Mouse (Mus musculus) erythroblast, embryonic 14.5 days (primary cell): Measurements from ENCODE around the gene Chaf1b. TPM values are rescaled to one million over a fixed set of nuclear protein-coding genes. Genes with fewer than 3 reads are reported as not detected.

Experiments
- H3K27me3 ChIP-seq: 2 replicates; pipeline ENCODE4 v1.6.1; 2012; ENCODE audit warnings: inconsistent platforms; ENCODE audit not compliant: control insufficient read depth
- H3K36me3 ChIP-seq: 2 replicates; pipeline ENCODE4 v1.6.1; 2012; ENCODE audit warnings: mild to moderate bottlenecking, inconsistent platforms; ENCODE audit not compliant: control insufficient read depth
- H3K4me1 ChIP-seq: 2 replicates; pipeline ENCODE4 v1.6.1; 2012; ENCODE audit warnings: inconsistent platforms; ENCODE audit not compliant: control insufficient read depth
- H3K4me3 ChIP-seq: replicated peaks from 2 replicates; pipeline ENCODE3; 2012; ENCODE audit warnings: moderate library complexity, mild to moderate bottlenecking, inconsistent platforms
- H3K9me3 ChIP-seq: 2 replicates; pipeline ENCODE4 v1.6.1; 2012; ENCODE audit warnings: low read length, inconsistent platforms, mixed read lengths; ENCODE audit not compliant: control insufficient read depth
- GATA1 ChIP-seq: IDR thresholded peaks from 2 replicates; pipeline ENCODE4 v1.6.1; 2012; ENCODE audit warnings: low read length, inconsistent platforms, mixed read lengths
- TAL1 ChIP-seq: IDR thresholded peaks from 3 replicates; pipeline ENCODE4 v1.6.1; 2012; ENCODE audit warnings: low read length, inconsistent platforms, mixed read lengths
- polyA plus RNA-seq: library from polyadenylated mRNA; stranded (reverse); fragments of >175 nt; gene quantifications from 2 replicates; pipeline ENCODE4 v1.2.3, GENCODE M21; 2012

Gene Chaf1b
- polyA plus RNA-seq, 1 experiment, result 19.8 TPM

DNA sequence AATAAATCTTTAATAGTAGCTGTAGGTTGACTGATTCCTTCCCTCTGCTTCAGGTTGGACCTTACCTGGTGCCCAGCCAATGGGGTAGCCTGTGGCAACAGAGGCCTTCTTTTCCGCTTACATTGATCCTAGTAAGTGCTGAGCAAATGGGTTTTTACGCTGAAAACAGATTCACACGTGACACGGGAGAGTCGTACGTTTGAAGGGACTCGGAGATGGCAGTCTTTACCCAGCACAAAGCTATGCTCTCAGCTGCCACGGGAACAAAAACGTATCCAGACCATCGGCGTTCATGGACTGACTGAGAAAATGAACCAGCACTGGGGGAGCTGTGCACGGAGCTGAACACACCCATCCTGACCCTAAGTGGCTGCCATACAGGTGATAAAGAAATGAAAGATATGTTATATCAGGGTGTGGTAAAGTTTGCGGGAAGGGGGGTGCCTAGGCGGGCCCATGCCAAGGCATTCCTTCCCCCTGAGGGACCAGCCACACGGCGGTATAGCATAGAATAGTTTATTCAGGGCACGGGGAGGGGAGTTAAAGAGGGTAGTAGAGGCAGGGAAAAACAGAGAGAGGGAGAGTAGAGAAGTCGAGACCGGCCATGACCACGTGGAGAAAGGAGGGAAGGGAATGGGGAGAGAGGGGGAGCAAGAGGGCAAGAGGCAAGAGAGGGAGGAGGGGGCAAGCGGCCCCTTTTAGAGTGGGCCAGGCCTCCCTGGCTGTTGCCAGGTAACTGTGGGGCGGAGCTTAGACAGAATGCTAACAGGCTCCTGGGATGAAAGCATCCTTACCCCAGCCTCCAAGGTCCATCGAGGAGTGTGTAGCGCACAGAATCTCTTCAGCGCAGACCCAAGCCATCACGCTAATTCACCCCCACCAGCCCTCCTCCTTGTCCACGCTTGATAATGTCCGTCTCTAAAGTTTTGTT, 27.3 kb downstream of the Chaf1b start:
- Histone ChIP-seq H3K9me3 (no peaks in the 10 kb centered on the region), H3K4me3 (no peak overlapping the region), H3K4me1 (peaks cover 8% of the 10 kb centered on the region), H3K36me3 (peaks cover 15% of the 10 kb centered on the region), H3K27me3 (no peaks in the 10 kb centered on the region)
- TF ChIP-seq GATA1 (no peak), TAL1 (no peak)

DNA sequence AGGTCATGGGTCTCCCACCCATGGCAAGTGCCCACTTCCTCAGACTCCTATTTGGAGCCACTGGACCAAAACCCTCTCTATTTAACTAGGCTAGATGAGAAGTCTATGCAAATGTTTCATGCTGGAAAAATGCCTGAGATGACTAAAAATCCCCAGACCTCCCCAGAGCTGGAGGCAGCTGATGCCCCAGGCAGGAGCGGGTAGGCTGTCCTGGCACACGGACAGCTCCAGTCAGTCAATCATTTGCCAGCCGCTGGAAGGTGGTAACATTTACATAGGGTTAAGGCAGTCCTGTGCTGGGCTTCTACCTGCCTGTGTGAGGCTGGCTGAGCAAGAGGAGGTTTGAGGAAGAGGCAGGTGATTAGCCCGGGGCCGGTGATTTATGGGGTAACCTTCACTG, 28.5 kb downstream of the Chaf1b start:
- peaks cover 8% of the 10 kb centered on the region for H3K4me1 ChIP-seq
- no peak overlapping the region for H3K4me3 ChIP-seq
- H3K36me3 ChIP-seq, result peaks cover 3% of the 10 kb centered on the region
- TF ChIP-seq TAL1, result no peak
- TF ChIP-seq GATA1, result no peak
- H3K9me3 ChIP-seq, result no peaks in the 10 kb centered on the region
- H3K27me3 ChIP-seq, result no peaks in the 10 kb centered on the region

DNA sequence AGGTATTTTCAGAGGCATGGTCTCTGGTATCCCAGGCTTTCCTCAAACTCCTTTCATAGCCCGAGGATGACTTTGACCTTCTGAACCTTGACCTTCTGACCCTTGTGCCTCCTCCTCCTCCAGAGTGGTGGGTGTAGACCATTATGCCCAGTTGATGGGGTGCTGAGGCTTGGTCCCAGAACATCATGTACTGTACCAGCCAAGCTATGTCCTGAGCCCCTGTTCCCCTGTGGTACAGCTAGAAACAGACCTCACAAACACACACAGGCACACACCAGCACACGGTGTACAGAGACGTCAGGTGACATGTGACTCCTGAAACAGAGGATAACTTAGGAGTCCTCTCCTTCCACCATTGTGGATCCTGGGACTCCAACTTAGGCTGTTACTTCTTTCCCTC, 29.1 kb downstream of the Chaf1b start:
- no peaks in the 10 kb centered on the region for H3K9me3 ChIP-seq
- TF ChIP-seq TAL1 (no peak), GATA1 (no peak)
- H3K4me3 ChIP-seq, result no peak overlapping the region
- no peaks in the 10 kb centered on the region for H3K36me3 ChIP-seq
- peaks cover 9% of the 10 kb centered on the region for H3K4me1 ChIP-seq
- H3K27me3 ChIP-seq, result no peaks in the 10 kb centered on the region

DNA sequence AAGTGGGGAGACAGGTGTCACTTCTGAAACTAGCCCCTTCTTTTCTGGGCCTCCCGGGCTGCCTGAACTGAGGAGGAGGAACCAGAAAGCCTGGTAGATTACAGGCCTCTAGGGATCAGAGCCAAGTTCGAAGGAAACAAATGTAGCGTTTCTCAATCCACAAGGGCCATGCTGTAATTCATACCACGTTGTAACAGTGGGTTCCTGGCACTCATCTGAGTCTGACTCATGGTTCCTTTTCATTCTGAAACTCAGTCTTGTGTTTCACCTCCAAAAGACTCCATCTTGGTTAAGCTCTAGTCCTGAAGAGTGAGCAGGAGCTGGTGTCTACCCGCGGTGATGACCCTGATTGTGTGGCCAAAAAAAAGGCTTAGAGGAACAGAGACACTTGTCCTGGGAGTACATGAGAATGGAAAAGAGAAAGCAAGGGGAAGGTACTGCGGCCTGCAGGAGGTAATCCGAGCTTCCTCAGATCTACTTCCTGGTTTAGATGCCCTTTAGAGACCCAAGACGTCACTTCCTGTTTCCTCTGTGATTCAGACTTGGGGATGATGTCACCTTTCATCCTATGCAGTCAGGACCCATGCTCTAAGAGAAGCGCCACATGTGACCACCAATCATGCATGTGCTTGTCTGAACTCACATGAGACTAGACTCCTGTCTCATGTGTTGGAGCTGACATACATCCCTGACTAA, 30.3 kb downstream of the Chaf1b start:
- TF ChIP-seq TAL1 (no peak), GATA1 (no peak)
- Histone ChIP-seq H3K36me3 (no peaks in the 10 kb centered on the region), H3K4me1 (peaks cover 17% of the 10 kb centered on the region), H3K4me3 (no peak overlapping the region), H3K27me3 (no peaks in the 10 kb centered on the region), H3K9me3 (no peaks in the 10 kb centered on the region)

DNA sequence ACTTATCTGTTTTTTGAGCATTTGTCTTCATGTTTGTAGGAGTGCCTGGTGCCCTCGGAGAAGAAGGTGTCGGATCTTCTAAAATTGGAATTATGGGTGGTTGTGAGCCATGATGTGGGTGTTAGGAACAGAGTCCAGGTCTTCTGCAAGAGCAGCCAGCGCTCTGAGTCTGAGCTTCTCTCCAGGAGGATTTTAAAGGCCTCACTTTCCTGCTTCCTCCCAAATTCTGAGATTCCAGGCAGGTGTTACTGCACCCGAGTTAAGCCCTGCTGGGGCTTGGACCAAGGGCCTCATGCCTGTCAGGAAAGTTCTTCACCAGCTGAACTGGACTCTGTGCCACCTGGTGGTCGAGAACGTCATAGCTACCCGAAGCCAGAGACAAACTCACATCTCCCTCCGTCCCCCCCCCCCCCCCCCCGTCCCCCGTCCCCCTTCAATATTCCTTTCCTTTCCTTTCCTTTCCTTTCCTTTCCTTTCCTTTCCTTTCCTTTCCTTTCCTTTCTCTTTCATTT, 31.7 kb downstream of the Chaf1b start:
- no peak for TF ChIP-seq GATA1
- no peak for TF ChIP-seq TAL1
- Histone ChIP-seq H3K4me3 (no peak overlapping the region), H3K4me1 (peaks cover 17% of the 10 kb centered on the region), H3K9me3 (no peaks in the 10 kb centered on the region), H3K27me3 (no peaks in the 10 kb centered on the region), H3K36me3 (no peaks in the 10 kb centered on the region; the same call in 1 of the 2 replicates)

DNA sequence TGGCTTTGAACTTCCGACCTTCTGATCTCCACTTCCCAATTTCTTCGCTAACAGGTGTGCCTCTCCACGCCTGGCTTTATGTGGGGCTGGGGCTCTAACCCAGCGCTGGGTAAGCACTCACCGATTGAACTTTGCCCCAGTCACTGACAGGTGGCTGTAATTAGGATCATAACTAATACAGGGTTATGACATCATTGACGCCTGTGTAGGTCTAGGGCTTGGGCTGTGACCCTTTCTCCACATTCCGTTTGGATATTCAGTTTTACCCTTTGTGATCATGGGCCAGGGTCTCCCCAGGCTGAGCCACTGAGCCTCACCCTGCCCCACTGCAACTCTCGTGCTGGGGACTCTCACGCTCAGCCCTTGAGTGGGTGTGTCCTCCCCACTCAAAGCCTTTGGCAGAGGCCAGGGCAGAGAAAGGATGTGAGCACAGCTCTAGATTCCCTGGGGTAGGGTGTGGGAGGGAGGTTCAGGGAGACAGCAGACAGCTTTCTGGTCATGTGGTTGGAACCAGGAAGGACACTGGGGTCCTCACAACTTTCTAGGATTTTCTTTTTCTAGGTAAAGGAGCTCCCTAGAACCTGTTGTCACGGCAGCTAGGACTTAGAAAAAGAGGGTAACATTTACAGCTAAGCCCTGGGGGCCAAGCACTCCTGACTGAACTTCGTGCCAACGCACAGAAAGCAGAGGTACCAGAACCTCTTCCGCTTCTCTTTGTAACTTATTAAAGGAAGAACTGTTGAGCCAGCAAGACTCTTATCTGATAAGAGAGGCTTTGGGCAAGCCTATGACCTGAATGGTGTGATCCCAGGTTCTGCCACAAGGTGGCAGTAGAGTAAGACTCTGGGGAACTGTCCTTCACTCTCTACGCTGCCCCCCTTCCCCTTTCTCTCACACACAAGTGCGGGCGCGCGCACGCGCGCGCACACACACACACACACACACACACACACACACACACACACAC, 34.3 kb downstream of the Chaf1b start:
- H3K4me3 ChIP-seq, result no peak overlapping the region
- no peaks in the 10 kb centered on the region; the same call in 1 of the 2 replicates for H3K36me3 ChIP-seq
- no peak for TF ChIP-seq TAL1
- TF ChIP-seq GATA1, result peak; percentile 87
- no peaks in the 10 kb centered on the region for H3K9me3 ChIP-seq
- H3K27me3 ChIP-seq, result no peaks in the 10 kb centered on the region
- H3K4me1 ChIP-seq, result peaks cover 9% of the 10 kb centered on the region

DNA sequence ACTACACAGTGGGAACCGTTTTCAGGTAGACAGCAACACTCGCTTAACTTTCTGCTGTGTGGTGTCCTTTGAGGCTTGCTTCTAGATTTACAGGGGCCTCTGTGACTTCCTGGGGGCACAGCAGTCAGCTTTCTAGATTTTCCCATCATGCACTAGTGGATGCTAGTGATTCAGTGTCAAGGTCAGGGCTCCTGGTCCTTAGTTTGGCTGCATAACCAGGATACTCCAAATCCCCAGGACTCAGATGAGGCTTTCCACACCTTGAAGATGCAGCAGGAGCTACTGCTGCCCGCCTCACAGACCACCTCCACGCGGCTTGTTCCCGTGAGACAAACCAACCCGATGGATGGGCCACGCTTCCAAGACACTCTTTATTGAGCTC, 35.0 kb downstream of the Chaf1b start:
- Histone ChIP-seq H3K27me3 (no peaks in the 10 kb centered on the region), H3K36me3 (no peaks in the 10 kb centered on the region; the same call in 1 of the 2 replicates), H3K4me3 (no peak overlapping the region), H3K9me3 (no peaks in the 10 kb centered on the region), H3K4me1 (peaks cover 9% of the 10 kb centered on the region)
- TF ChIP-seq TAL1 (no peak), GATA1 (no peak)

DNA sequence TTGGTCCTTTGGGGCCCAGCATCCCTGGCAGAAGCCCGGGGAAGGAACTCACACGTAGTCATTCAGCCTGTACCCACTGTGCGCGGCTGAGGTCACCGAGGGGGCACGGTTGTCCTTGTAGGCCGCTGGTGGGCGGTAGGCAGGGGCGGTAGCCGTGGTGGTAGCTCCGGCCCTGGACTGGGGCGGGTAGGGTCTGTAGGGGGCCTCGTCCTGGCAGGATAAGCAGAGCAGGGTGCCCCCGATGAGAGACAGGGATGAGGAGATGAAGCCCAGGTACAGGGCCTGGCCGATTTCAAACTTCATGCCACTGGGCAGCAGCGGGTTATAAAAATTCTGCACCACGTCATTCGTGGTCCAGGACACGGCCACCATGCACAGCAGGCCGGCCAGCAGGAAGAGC, 35.5 kb downstream of the Chaf1b start:
- H3K9me3 ChIP-seq, result no peaks in the 10 kb centered on the region

DNA sequence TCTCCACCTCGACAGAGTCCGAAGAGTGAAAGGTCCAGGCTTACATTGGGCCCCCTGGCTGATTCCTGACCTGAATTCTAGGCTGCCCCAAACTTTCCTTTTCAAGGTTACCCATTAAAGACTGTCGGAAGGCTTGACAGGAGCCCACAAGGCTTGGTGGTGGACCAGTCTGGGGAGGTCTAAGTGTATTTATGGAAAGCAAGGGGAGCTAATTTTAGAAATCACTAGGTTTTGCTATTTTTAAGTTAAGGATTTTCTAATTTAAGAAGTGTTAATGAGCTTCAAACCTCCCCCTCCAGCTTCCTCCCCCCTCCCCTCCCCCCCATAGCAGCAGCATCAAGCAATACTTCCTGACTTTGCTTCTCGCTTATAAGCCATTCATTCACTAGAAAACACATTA, 37.0 kb downstream of the Chaf1b start:
- H3K9me3 ChIP-seq, result no peaks in the 10 kb centered on the region
- peaks cover 9% of the 10 kb centered on the region for H3K4me1 ChIP-seq
- no peak overlapping the region for H3K4me3 ChIP-seq
- TF ChIP-seq TAL1, result no peak
- TF ChIP-seq GATA1, result no peak
- no peaks in the 10 kb centered on the region; the same call in 1 of the 2 replicates for H3K36me3 ChIP-seq
- no peaks in the 10 kb centered on the region for H3K27me3 ChIP-seq

More for the DNA sequence above, 35.5 kb downstream of the Chaf1b start:
- H3K4me1 ChIP-seq, result peaks cover 9% of the 10 kb centered on the region
- H3K36me3 ChIP-seq, result no peaks in the 10 kb centered on the region; the same call in 1 of the 2 replicates
- no peaks in the 10 kb centered on the region for H3K27me3 ChIP-seq
- TF ChIP-seq GATA1, result no peak
- no peak for TF ChIP-seq TAL1
- H3K4me3 ChIP-seq, result no peak overlapping the region
